Mouse (Mus musculus) liver, embryonic 15.5 days (tissue): Measurements from ENCODE around the gene Tnip1. TPM values are rescaled to one million over a fixed set of nuclear protein-coding genes. Genes with fewer than 3 reads are reported as not detected.
A peak's percentile ranks its signal among the peaks of the same experiment; 100 is the strongest.

ENCODE experiments used
- ATAC-seq: fragments of 200-750 bp; cut with Nextera tagmentation; 2 replicates; pipeline ENCODE4 v1.8.0; 2017; ENCODE audit warnings: moderate number of reproducible peaks, mild to moderate bottlenecking, moderate library complexity; ENCODE audit not compliant: insufficient read depth
- H3K27ac ChIP-seq: fragments of 300-500 bp; sonication (generic); replicated peaks from 2 replicates; pipeline ENCODE4 v1.5.1; 2015; ENCODE audit warnings: mild to moderate bottlenecking, inconsistent platforms
- H3K27me3 ChIP-seq: fragments of 300-500 bp; sonication (generic); 2 replicates; pipeline ENCODE4 v1.6.1; 2015; ENCODE audit warnings: mild to moderate bottlenecking, inconsistent platforms
- H3K36me3 ChIP-seq: fragments of 300-500 bp; sonication (generic); replicated peaks from 2 replicates; pipeline ENCODE4 v1.6.1; 2015; ENCODE audit warnings: moderate library complexity, mild to moderate bottlenecking, inconsistent platforms
- H3K4me1 ChIP-seq: fragments of 300-500 bp; sonication (generic); replicated peaks from 2 replicates; pipeline ENCODE4 v1.6.1; 2015; ENCODE audit warnings: inconsistent platforms
- H3K4me2 ChIP-seq: fragments of 300-500 bp; sonication (generic); 2 replicates; pipeline ENCODE4 v1.6.1; 2015; ENCODE audit warnings: moderate library complexity, mild to moderate bottlenecking, inconsistent platforms
- H3K4me3 ChIP-seq: fragments of 300-500 bp; sonication (generic); replicated peaks from 2 replicates; pipeline ENCODE4 v1.5.1; 2015; ENCODE audit warnings: mild to moderate bottlenecking, inconsistent platforms
- H3K9ac ChIP-seq: fragments of 300-500 bp; sonication (generic); 2 replicates; pipeline ENCODE4 v1.6.1; 2015; ENCODE audit warnings: moderate library complexity, mild to moderate bottlenecking, inconsistent platforms
- H3K9me3 ChIP-seq: fragments of 300-500 bp; sonication (generic); replicated peaks from 2 replicates; pipeline ENCODE4 v1.6.1; 2016; ENCODE audit warnings: inconsistent platforms
- WGBS: fragments of 180-500 bp; shearing (Covaris S2); methylation state at CpG from one replicate; pipeline ENCODE4 v1.1.7; 2015; ENCODE audit warnings: mixed read lengths; ENCODE audit not compliant: insufficient replicate concordance; 5-methylcytosine and 5-hydroxymethylcytosine counted together
- polyA plus RNA-seq: library from polyadenylated mRNA; unstranded; fragments of >200 nt; fragmentation: Nextera tagmentation; extraction: Ambion mirVana; gene quantifications from 2 replicates; pipeline ENCODE4 v1.2.1, GENCODE M21; 2015

Gene Tnip1
- polyA plus RNA-seq, 1 experiment from 2014 or later: 6.1 TPM

DNA sequence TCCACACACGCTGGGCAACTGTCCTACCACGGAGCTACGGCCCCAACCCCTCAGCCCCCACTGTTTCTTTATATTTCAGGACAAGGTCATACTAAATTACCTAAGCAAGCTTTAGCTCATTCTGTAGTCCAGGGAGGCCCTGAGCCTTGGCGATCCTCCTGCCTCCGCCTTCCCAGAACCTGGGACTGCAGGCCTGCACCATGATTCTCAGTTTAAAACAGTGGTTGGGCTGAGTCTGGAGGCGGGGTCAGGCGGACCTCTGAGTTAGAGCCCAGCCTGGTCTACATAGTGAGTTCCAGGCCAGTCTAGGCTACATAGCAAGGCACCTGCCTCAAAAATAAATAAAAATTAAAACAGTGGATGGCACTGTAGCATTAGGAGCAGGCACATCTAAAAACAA, 40.9 kb downstream of the Tnip1 start:
- ATAC-seq: no peak
- Histone ChIP-seq H3K9ac (no peak overlapping the region), H3K36me3 (peaks cover 47% of the 10 kb centered on the region), H3K4me3 (no peak overlapping the region), H3K27ac (peak overlapping the region; percentile 15; the same call in 1 of the 2 replicates), H3K4me1 (peaks cover 16% of the 10 kb centered on the region), H3K9me3 (no peaks in the 10 kb centered on the region), H3K27me3 (no peaks in the 10 kb centered on the region), H3K4me2 (no peak overlapping the region)
- 44% methylated on average over 7 of the region's 7 CpGs for WGBS

DNA sequence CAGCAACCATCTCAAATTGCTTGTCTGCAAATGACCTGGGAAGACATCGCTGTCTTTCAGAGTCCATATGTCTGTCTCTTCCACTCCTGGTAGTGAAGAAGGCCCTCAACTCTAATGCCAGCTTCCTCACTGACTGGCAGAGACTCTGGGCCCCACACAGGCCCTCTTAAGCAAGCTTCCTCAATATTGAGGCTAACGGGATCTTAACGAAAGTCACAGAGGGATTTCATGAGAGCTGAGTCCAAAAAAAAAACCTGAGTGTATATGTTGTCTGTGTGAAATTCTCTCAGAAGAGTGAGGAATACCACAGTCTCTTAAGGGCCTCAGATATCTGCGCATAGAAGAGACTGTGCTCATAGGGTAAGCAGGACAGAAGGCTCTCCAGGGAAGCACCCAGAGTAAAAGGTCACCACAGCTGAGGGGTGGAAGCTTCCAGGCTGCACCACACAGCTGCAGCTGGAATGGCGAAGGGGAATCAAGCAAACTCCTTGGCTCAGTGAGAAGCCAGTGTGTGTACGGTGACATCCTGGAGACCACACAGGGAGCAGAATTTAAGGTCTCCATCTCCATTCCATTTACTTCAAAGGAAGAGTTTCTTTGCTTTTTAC, 41.6 kb downstream of the Tnip1 start:
- Histone ChIP-seq H3K27me3 (no peaks in the 10 kb centered on the region), H3K4me1 (peaks cover 16% of the 10 kb centered on the region), H3K9ac (no peak overlapping the region), H3K4me2 (no peak overlapping the region), H3K9me3 (no peaks in the 10 kb centered on the region), H3K27ac (peak overlapping the region; percentile 15), H3K36me3 (peaks cover 47% of the 10 kb centered on the region), H3K4me3 (no peak overlapping the region)
- 62% methylated on average over 6 of the region's 6 CpGs for WGBS
- no peak for ATAC-seq

DNA sequence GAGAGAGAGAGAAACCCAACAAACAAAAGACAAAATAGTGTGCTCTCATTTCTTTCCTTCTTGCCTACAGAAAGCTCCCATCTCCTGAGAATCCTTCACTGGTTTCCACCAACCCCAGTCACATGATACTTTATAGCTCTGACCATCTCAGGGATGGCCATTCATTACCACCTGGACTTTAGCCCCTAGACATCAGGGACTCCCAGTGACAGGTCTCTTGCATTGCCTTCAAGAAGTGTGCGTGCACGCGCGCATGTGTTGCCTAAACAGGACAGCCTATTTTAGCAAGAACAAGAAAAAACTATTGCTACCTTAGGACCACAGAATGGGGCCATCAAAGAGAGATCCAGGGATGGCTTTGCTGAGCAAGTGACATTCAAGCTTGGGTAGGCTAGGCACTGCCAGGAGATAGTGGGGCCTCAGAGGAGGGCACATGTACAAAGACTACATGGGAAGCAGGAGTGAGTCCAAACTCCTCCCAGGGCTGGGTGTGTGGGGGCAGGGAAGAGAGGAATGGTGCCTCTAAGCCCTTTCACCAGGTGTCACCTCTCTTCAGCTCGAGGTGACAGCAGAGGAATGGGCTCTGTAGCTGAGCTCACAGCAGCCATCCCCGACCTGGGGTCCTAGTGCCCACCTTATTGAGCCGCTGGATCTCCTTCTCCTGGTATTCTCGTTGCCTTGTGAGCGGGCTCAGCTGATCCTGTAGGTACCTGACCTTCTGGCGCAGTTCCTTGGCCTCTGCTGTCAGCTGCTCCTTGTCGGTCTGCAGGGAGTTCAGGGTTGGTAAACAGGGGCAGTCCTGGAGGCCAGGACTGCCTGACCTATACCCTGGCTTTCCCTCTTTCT, 42.4 kb downstream of the Tnip1 start:
- H3K9ac ChIP-seq: no peak overlapping the region
- H3K4me3 ChIP-seq: no peak overlapping the region
- peaks cover 46% of the 10 kb centered on the region for H3K36me3 ChIP-seq
- H3K9me3 ChIP-seq: no peaks in the 10 kb centered on the region
- H3K4me2 ChIP-seq: peak overlapping the region; percentile 18
- 74% methylated on average over 11 of the region's 11 CpGs for WGBS
- 0 out of 2 replicates have a peak overlapping the region, but pooled peaks have one; percentile 15 for H3K27ac ChIP-seq
- ATAC-seq: no peak
- no peaks in the 10 kb centered on the region for H3K27me3 ChIP-seq
- peaks cover 16% of the 10 kb centered on the region for H3K4me1 ChIP-seq

DNA sequence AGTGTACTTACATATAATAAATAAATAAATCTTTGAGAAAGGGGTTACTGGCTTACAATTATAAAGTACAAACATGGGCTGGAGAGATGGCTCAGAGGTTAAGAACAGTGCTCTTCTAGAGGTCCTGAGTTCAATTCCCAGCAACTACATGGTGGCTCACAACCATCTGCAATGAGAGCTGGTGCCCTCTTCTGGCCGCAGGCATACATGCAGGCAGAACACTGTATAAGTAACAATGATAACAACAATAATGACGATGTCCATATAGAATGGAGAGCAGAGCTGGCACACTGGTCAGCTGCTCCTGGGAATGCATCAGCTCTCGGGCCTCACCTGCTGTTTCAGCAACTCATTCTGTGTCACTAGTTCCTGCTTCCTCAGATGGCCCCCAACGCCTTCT, 44.4 kb downstream of the Tnip1 start:
- no peaks in the 10 kb centered on the region for H3K9me3 ChIP-seq
- no peak overlapping the region for H3K4me2 ChIP-seq
- H3K4me3 ChIP-seq: no peak overlapping the region
- no peak for ATAC-seq
- H3K4me1 ChIP-seq: peaks cover 16% of the 10 kb centered on the region
- no peaks in the 10 kb centered on the region for H3K27me3 ChIP-seq
- H3K27ac ChIP-seq: no peak overlapping the region
- peaks cover 46% of the 10 kb centered on the region for H3K36me3 ChIP-seq
- WGBS: 73% methylated on average over 4 of the region's 4 CpGs
- no peak overlapping the region for H3K9ac ChIP-seq

DNA sequence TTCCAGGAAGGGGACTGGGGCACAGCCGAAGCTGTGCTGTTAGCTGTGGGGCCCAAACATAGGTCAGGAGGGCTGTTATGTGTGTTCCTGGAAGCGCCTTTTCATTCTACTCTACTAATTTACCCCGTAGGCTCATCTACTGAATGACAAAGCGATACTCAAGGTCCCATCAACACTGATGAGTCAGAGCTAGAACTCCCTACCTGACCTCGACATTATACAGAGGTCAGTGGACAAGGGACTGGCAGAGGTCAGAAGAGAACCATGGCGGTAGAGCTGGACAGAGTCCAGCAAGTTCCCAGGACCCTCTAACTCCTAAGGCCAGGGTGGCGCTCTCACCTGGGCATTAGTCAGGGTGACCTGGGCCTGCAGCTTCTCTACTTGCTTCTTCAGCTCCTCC, 45.3 kb downstream of the Tnip1 start:
- Histone ChIP-seq H3K9me3 (no peaks in the 10 kb centered on the region), H3K9ac (no peak overlapping the region), H3K27ac (no peak overlapping the region), H3K36me3 (peaks cover 39% of the 10 kb centered on the region), H3K4me1 (peaks cover 16% of the 10 kb centered on the region), H3K27me3 (no peaks in the 10 kb centered on the region), H3K4me2 (no peak overlapping the region), H3K4me3 (no peak overlapping the region)
- ATAC-seq: no peak
- 81% methylated on average over 7 of the region's 7 CpGs for WGBS

DNA sequence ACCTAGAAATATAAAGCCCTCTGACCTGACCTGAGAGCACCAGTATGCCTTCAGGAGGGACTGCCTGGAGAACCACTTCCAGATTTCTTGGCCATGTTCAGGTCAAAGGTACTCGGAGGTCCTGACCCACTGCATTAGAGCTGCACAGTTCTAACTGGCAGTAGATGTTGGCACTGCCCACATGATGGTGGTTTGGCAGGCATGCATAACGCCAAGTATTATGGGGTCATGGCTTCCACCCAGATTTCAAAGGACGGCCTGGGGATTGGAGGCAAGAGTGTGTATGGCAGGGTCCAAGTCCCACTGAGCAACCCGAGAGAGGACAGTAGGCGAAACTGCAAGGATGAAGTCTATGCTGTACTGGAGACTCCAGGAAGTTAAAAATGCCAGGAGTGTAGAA, 48.9 kb downstream of the Tnip1 start:
- H3K9ac ChIP-seq: no peak overlapping the region
- H3K27me3 ChIP-seq: no peaks in the 10 kb centered on the region
- H3K36me3 ChIP-seq: peaks cover 42% of the 10 kb centered on the region
- H3K4me2 ChIP-seq: no peak overlapping the region
- ATAC-seq: no peak
- H3K9me3 ChIP-seq: no peaks in the 10 kb centered on the region
- H3K4me3 ChIP-seq: no peak overlapping the region
- no peaks in the 10 kb centered on the region for H3K4me1 ChIP-seq
- WGBS: 69% methylated on average over 5 of the region's 5 CpGs
- H3K27ac ChIP-seq: no peak overlapping the region

DNA sequence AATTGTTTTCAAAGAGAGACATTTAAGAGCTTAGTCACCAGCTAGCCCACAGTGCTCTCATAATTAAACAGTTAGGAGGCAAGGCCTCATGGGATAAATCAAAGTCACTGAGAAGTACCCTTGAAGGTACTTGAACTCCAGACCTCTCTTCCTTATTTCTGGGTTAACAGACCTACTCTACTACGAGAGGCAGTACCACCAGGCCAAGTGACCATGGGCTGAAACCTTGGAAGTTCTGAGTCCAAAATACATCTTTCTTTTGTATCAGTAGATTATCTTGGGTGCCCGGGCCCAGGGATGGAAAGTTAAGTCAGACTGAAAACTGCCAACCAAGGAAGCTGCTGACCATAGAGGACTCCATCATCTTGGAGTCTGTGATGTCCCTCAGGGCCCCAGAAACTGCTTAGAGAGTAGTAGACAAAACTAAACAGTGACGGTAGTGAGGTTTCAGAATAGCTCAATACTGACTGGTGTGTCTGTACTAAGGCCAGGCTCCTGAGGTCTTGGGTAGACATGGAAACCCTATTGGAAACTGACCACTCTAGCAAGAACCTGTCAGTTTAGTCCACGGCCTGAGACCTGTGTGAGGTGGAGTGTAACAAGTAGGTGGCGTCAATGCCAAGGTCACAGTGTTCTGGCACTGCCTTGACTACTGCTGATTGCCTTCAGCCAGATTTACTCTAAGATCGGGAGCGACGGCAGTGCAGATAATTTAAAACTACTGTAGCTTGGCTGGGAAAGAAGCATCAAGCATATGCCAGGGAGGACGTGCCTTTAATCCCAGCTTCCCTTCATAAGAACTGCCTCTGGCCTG, 50.0 kb downstream of the Tnip1 start:
- Histone ChIP-seq H3K27me3 (no peaks in the 10 kb centered on the region), H3K9me3 (no peaks in the 10 kb centered on the region), H3K4me2 (no peak overlapping the region), H3K27ac (no peak overlapping the region), H3K4me3 (no peak overlapping the region), H3K4me1 (no peaks in the 10 kb centered on the region), H3K9ac (no peak overlapping the region), H3K36me3 (peaks cover 33% of the 10 kb centered on the region)
- 66% methylated on average over 9 of the region's 9 CpGs for WGBS
- ATAC-seq: no peak

DNA sequence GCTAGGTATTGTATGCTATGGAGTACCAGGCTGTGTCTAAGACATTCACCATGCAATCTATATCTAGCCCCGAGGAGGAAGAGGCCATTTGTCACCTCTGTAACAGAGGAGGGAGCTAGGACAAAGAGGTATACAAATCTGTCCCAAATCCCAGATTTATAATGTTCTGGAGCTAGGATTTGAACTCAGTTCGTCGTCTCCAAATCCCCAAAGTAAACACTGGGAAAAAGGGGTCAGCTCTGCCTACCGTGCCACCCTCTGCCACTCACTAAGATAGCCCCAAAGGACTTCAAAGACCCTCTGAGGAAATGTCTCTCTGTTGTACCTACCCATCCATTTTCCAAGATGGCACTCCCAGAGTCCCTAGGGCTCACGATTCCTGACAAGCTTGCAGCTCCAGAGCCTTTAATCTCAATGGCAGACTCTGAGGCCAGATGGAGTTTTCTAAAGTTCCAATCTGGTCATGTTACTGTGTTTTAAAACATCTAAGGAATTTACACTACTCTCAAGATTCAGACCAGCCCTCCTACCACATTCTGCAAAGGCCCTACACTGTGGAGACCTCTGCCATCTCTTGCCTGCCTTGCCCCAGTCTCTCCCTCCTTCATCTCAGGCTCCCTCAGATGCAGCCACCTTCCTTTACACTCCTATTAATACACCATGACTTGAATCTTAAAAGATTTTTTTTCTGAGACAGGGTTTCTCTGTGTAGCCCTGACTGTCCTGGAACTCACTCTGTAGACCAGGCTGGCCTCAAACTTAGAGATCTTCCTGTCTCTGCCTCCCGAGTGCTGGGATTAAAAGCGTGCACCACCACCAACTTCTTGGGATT, 50.8 kb downstream of the Tnip1 start:
- H3K4me2 ChIP-seq: no peak overlapping the region
- H3K36me3 ChIP-seq: peaks cover 24% of the 10 kb centered on the region
- H3K4me1 ChIP-seq: peaks cover 5% of the 10 kb centered on the region; the same call in 1 of the 2 replicates
- H3K27me3 ChIP-seq: no peaks in the 10 kb centered on the region
- WGBS: 69% methylated on average over 7 of the region's 7 CpGs
- H3K9ac ChIP-seq: no peak overlapping the region
- H3K27ac ChIP-seq: no peak overlapping the region
- no peaks in the 10 kb centered on the region for H3K9me3 ChIP-seq
- ATAC-seq: no peak
- H3K4me3 ChIP-seq: no peak overlapping the region

DNA sequence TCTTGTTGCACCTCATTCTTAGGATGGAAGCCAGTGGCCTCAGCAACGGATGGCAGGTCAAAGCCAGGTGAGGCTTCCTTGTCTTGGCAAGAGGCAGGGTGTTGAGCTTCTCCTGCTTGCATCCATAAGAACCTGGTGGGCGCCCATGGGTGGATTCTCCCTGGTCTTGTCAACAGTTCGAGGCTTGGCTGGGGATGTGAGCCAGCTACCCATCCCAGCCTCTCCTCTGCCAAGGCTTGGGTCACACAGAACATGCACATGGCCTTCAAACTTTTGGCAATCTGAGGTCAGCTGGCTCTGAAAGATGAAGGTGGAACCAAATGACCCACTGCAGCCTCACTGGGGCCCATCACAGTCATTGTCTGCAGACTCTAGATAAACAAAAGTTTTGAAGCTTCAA, 51.5 kb downstream of the Tnip1 start:
- Histone ChIP-seq H3K9ac (no peak overlapping the region), H3K4me3 (no peak overlapping the region), H3K27me3 (no peaks in the 10 kb centered on the region), H3K4me2 (no peak overlapping the region), H3K4me1 (peaks cover 12% of the 10 kb centered on the region), H3K9me3 (no peaks in the 10 kb centered on the region), H3K36me3 (peaks cover 23% of the 10 kb centered on the region), H3K27ac (no peak overlapping the region)
- 61% methylated on average over 3 of the region's 3 CpGs for WGBS
- no peak for ATAC-seq

DNA sequence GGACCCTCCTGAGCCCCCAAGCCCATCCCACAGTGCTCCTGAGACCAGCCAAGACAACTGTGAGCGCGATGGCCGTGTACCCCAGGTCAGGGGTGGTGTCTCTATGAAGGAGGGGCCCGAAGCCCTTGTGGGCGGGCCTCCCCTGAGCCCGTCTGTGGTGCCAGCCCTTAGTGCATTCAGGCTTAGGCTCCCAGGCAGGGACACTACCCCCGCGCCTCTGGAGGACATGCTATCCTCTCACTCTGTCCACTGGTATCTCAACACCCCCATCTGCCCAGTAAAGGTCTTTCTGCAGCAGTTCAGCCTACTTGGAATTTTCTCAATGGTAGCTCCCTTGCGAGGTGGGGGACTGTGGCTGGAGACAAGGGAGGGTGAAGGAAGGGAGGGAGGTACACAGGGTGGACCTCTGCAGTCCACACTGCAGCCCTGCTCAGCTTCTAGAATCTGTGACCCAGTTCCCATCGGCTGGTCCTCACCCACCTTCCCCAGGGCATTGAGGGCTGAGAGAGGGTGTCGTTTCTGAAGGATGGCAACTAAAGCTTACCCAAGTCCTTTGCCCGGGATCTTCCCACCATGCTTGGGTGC, 52.5 kb downstream of the Tnip1 start:
- Histone ChIP-seq H3K27me3 (no peaks in the 10 kb centered on the region), H3K9ac (no peak overlapping the region), H3K4me2 (no peak overlapping the region), H3K4me3 (no peak overlapping the region), H3K4me1 (peaks cover 14% of the 10 kb centered on the region), H3K36me3 (peaks cover 19% of the 10 kb centered on the region), H3K27ac (no peak overlapping the region), H3K9me3 (no peaks in the 10 kb centered on the region)
- WGBS: 79% methylated on average over 12 of the region's 12 CpGs
- ATAC-seq: no peak
